Mouse (Mus musculus): ENCODE results near the gene Abcg2. TPM values are rescaled to one million over a fixed set of nuclear protein-coding genes. Genes with fewer than 3 reads are reported as not detected.

The Abcg2 gene
- 6.7 TPM for total RNA-seq (2023)

GRCm38 (mm10) chr6:58584223-58584622 lies at the start of gene Abcg2:
Abcg2 (plus strand) TSS chr6:58584523.

Other genes with a start within 250 kb of the Abcg2 start
- not detected for gene Vmn1r30, start 141.1 kb upstream of the Abcg2 start, total RNA-seq (2023)
- gene Vmn1r31, start 109.2 kb upstream of the Abcg2 start, total RNA-seq (2023), result not detected
- 184 TPM for gene Herc3, start 246.9 kb downstream of the Abcg2 start, total RNA-seq (2023)

Measured in CD8-positive naive resting alpha-beta T cell, adult 57 days (primary cell).